Mouse (Mus musculus) hematopoietic stem cell, adult 5-6 weeks (primary cell): Measurements from ENCODE around the gene Setd6. TPM values are rescaled to one million over a fixed set of nuclear protein-coding genes. Genes with fewer than 3 reads are reported as not detected.

Source experiments
- ATAC-seq, 2 experiments: fragments of 125-278 bp in 1 of 2; replicated peaks in 1 of 2; 2 replicates each; pipeline ENCODE4 v1.8.0; 2016 to 2017; ENCODE audit warnings: inconsistent platforms in 2 of 2, mild to moderate bottlenecking in 2 of 2, moderate number of reproducible peaks in 2 of 2, low read depth in 1 of 2, moderate TSS enrichment in 1 of 2; ENCODE audit not compliant: low FRiP score in 2 of 2, poor library complexity in 2 of 2, severe bottlenecking in 2 of 2, insufficient read depth in 1 of 2, low TSS enrichment in 1 of 2
- total RNA-seq: library from RNA; stranded (forward); fragments of 172-1452, 232-1000 nt; gene quantifications from 2 replicates; pipeline ENCODE4 v1.2.3, GENCODE M21; 2017

The Setd6 gene
- total RNA-seq, 1 experiment from 2014 or later: 45.2 TPM

DNA sequence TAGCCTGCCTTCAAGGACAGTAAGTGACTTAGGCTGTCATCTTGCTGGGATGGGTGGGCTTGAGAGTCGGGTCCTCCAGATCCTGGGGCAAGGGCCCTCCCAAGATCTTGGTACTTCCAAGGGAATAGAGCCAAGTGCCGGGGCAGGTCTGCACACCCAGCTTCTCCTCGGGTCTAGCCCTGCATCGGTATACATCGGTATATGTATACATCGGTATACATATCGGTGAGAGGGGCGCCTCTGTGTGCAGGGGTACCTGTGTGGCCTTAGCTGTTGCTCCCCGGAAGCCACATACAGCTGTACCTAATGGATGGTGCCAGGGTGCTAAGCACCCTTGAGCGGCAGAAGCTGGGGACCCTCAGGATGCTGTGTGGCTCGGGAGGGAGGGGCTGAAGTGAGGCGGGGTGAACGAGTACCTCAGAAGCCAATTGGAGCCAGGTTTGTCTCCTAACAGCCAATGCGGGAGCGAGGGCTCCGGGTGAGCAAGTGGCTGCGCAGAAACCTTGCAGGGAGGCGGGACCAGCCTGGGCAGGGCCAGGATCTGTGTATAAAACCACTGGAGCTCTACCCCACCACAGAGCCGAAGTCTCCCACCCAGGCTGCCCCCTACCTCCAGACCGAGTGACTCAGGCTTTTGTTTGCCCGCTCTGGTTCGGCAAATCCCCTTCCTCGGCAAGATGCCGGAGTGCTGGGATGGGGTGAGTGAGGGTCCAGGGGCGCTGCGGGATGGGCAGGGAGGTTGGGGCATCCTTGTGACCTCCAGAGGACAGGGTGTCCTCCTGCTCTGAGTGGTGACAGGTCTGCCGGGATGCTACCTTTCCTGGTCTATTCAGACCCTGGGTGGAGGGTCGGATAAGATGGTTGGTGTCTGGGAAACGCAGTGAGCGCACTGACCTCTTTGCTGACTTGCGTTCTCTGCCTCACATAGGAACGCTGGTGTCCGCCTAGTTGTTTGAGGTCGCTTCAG lies 12.9 kb upstream of the Setd6 start:
- ATAC-seq: peak; percentile 91

DNA sequence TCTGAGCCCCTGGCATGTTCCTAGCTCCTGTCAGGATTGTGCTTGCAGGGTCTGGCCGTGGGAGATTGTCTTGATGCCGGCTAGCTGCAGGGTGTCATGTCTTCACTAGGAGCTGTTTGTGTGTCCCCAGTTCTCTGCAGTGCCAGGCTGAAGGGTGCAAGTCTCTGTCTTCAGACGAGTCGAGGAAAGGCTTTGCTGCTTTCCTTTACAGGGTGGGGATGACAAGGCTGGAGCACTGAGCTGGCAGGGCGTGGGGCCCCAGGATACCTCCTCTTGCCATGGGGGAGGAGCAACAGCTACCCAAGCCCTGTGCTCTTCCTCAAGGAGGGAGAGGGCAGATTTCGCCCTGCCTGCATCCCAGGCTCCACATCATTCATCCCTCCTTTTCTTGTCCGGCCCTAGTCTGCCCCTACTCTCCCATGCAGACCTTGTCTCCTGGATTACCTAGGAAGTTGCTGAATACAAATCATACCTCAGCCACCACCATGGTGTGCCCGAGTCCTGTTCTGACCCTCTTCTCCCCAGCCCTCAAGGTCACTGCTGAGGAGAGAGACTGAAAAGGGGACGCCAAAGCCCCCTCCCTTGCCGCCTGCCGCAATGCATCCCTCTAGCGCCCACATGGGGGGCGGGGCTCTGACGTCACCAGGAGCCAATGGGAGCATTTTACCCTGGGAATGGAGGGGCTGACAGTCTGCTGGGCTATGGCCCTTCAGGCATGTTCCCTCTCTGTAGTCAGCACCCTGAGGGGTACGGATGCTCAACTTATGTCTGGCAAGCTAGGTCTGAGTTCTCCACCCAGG lies 12.0 kb upstream of the Setd6 start:
- ATAC-seq: no peak

DNA sequence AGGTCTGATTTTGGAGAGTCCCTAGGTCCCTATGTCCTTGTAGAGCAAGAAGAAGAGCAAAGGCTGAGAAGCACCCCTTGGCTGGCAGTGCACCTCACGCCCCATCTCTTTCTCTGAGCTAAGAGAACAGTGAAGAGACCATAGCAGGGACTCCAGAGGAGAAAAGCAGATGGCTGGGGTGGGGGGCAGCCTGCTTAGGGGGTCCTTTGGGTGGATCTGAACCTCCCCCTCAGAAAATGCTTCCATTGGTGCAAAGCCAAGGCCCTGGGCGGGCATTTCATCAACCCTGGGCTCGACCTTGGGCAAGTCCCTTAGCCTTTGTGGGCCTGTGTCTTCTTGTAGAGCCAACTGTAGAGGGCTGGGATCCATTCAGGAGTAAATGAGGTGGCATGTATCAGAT lies 11.1 kb upstream of the Setd6 start:
- ATAC-seq: no peak

DNA sequence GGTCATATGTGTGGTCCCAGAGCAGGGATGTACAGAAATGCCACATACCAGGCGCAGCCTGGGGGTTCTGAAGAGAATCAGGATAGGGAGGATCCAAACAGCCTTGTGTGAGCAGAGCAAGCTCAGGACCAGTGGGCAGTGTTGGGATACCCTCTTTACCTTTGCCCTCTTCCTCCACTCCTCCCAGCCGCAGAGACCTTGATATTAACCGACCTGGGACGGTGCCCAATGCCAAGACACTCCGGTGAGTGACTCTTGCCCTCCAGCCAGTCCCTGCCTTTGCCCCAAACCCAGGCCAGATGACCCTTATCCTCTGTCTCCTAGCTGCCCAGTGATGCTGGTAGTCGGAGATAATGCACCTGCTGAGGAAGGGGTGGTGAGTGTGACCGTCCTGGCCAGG lies 6.1 kb upstream of the Setd6 start:
- ATAC-seq: no peak

DNA sequence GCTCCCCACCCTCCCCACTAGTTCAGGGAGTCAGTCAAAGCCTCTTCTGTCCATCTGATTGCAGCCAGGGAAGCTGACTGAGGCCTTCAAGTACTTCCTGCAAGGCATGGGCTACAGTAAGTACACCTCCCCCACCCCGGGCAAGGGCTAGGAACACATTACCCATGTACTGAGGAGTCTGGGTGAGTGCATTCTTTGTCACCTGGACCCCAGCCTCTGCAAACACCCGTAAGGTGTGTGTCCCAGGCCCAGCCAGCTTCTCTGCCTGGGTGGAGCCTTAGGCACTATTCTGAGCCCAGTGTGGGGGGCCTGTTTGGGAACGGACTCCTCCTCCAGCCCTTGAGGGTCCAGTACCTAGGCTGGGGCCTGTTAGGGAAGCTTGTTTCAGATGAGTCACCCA lies 4.7 kb upstream of the Setd6 start:
- ATAC-seq: no peak

DNA sequence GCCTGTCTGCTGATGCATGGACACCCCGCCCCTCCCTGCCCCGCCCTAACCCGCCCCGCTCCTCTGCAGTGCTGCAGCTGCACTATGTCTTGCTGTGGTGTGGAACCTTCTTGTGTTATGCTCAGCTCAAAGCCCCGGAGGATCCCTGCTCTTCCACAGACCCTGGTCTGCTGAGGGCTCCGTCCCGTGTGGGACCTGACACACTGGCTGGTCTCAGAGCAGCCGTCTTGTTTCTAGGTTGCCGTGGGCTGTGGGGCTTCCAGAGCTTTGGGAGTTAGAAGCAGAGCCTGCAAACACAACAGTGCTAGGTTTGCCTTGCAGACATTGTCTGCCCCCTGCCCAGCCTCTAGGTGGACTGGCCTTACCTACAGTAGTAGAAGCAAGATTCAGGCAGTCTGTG lies 3.3 kb upstream of the Setd6 start:
- ATAC-seq: no peak

DNA sequence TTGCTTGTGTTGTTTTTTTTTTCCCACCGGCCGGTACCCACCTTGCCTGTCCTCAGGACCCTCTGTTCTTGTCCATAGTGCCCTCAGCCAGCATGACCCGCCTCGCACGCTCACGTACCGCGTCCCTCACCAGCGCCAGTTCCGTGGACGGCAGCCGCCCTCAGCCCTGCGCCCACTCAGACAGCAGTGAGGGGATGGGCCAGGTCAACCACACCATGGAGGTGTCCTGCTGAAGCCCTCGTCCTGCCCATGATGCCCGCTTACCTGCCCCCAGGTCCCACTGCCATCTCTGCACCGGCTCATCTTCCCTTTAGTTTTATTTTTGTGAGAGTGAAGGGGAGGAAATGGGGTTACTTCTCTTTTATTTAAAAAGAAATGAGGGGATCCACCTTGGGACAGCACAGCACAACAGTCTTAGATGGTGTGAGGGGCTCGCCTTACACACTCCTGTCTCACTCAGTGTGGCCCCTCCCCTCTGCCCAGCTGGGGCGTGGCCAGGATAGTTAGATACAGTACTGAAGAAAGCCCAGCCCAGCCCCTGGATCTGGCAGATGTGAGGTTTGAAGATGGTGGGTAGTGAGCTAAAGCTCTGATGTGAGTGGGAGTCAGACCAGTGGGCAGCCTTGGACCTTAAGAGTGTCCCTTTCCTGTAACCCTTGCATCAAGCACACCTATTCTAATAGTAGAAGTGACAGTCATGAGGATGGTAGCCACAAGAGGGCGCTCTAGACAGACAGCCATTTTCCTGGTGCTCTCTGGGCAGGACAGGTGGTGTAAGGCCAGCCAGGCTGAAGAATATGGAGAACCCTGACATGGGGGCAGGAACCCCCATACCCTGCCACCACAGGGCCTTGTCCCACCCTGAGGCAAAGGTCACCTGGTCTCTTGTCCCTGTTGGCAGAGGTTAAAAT lies 2.3 kb upstream of the Setd6 start:
- peak; percentile 44 to 55 for ATAC-seq

DNA sequence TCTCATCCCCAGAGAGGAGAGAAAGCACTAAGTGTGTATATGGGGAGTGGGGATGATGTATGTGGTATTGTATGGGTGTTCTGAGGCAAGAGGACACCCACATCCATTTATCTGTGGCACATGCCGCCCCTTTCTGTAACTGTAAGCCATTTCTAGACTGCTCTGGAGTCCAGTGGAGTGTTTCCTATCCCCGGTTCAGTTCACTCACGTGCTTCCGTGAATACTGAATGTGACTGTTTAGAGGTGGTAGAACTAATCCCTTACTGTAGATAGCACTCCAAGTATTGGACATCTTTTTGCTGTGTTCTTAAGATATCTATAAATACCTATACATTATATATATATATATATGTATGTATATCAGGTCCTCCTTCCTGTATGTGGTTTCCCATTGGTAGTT lies 1.3 kb upstream of the Setd6 start:
- ATAC-seq: no peak

DNA sequence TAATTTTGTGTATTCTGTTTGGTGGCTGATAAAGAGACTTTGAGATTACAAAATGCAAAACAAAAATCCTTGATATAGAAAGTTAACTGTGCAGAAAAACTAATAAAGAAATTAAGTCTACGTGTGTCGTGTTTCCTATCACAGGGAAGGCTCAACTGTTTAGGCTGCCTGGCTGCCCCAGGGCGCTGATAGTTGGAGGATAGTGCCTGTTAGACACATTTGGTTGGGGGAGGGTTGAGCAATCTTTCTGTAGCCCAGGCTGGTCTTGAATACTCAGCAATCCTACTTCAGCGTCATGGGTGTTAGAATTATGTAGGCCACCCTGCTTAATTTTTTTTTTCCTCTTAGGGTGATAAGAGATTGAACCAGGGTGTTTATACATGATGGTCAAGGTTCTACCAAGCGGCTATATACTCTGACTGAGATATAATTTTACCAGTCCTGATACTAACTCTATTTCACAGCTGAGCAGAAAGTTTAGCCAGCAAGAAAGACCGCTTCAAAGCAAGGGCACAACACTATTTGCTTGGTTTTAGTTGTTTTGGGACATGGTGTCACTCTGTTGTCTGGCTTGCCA lies 756 bp upstream of the Setd6 start:
- ATAC-seq: no peak

DNA sequence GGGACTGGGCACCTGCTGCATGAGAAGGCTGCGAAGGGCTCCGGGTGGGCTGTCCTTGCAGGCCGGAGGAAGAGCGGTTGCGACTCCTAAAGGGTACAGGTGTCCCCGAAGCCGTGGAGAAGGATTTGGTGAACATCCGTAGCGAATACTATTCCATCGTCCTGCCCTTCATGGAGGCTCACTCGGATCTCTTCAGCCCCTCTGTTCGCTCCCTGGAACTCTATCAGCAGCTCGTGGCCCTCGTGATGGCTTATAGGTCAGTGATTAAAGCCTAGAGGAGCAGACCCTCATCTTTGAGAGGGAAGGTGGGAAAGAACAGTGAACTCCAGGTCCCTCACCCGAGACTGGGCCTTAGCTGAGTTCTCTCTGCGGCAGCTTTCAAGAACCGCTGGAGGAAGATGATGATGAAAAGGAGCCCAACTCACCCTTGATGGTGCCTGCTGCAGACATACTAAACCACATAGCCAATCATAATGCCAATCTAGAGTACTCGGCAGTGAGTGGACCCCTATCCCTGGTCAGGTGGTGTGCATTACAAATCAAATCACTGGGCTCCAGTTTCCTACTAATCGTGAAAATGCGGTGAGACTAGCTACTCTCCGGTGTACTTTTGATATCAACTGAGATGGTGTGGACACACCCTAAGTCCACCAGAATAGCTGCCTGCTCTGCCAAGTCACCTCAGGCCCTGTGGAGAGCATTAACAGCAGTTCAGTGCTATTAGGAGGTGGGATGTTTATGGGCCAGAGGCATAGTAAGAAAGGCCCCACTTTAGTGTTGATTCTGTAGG lies 1.1 kb downstream of the Setd6 start:
- ATAC-seq: no peak

DNA sequence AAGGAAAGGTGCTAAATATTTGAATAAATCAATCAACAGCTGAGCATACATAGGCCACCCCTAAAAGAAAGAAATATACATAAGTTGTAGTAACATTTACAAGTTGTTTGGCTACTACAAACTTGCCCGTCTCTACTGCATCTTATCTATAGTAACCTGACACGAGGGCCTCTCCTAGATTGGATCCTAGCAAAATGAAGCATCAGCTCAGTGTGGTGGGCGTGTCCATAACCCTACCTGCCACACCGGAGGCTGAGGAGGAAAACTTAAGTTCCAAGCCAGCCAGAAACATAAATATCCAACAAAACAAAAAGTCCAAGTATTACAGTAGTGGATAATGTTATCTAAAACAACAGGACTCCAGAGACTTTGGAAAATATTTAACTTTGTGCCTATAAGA lies 11.9 kb downstream of the Setd6 start:
- ATAC-seq: no peak

DNA sequence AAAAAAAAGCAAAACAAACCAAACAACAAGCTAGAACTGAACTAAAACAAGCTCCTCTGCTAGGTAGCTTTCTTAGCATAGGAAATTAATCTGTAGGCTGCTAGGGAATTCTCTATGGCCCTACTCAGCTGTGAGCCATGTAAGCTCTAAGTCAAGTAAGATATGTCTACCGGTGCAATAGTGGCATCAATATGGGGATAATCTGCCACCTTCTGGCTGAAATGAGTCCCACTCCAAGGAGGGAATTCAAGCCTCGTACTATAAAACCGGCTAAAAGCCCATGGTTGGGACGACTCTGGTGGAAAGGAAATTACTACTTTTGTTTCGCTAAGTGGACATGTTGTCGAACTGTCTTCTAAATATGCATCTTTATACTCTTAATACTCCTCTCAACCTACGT lies 22.9 kb downstream of the Setd6 start:
- ATAC-seq: no peak

DNA sequence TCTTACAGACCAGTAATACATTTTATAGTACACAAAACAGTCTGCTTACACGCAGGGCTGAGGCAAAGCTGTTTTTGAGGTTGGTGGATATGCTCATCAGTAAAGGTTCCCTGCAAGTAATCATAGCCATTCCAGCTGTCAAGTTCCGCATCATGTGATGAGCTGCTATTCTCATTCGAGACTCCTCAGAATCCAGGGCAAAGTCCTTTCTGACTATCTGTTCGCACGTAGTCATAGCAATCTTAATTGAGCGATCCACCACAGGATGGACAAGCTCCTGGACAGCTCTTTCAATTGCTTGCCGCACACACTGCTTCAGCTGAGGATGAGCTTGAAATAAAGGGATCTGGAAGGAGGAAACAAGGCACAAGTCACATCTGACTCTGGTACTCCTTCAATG lies 26.1 kb downstream of the Setd6 start:
- ATAC-seq: no peak

DNA sequence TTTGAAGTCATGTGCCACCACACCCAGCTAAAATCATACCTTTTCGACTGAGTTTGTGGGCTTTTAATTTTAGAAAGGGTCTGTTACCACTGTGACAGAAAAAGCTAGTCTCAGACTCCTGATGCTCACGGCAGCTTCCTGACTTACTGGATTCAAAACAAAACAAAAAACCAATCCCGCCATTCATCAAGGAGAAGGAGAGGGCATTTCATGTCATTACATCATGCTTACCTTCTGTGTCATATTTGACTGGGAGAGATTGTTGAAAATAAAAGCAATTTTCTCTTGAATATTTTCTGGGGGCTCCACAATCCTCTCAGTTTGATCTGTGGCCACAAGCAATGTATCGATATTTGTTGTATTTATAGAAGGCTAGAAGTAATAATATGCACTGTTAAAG lies 32.3 kb downstream of the Setd6 start:
- no peak for ATAC-seq

DNA sequence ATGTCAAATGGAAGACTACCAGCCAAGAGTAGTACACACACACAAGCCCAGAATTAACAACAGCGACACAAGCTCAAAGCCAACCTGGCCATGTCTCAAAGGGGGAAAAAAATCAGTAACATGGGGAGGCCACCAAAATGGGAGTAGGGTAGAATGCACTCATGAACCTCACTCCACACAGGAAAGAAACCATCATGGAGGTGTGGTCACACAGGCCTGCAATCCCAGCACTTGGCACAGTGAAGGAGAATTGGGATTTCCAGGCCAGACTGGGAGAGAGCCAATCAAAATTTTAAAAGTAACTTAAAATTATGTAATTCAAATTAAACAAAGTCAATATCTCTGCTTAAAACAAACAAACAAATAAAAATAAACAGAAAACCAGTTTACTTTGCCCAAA lies 36.2 kb downstream of the Setd6 start:
- ATAC-seq: no peak

DNA sequence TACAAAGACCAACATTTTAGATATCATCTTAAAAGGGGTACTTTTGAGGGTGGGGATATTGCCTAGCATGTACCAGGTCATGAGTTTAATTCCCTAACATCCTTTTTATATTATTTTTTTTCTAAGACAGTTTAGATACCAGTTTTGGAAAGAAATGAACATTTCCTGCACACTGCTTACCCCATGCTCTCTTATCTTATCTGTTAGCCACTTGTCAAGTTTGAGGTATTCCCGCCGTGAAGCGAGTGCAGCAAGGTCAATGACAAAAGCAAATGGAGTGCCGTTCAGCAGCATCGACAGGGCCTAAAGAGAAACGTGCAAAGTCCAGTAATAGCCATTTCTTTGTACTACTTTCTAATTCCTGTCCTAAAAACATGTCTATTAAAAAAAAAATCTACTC lies 44.6 kb downstream of the Setd6 start:
- ATAC-seq: no peak

DNA sequence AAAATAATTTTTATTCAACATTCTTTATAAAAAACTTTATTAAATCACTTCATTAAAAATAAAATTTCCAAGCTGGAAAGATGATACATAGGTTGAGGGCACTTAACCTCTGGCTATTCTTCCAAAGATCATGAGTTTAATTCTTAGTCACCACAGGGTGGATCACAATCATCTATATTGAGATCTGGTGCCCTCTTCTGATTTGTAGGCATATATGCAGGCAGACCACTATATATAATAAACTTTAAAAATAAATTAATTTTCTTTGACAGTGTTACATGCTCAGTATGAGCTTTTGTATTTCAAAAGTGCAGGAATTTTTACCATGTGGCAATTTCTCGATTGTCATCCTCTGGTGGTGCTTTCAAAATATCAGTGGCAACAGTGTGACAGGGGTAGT lies 48.5 kb downstream of the Setd6 start:
- ATAC-seq: no peak
